8 mouse cellular contexts compared by ENCODE assay signal in genomic region chr4:147918459-147919121, GRCm38 (mm10). TPM values are rescaled to one million over a fixed set of nuclear protein-coding genes. Genes with fewer than 3 reads are reported as not detected.
DNase-seq lines count a peak whose midpoint lies in the region; ATAC-seq and TF ChIP-seq lines count a peak whose summit lies in the region.

No protein-coding gene starts in this region.

- peak; percentile 27; the same call in 1 of the 2 replicates for ATAC-seq in midbrain, embryonic 12.5 days (ENCODE audit: low FRiP score, low read depth)
- no peak for ATAC-seq in midbrain, embryonic 15.5 days (replicated peaks)
- ATAC-seq in hindbrain, postnatal 0 days = peak; percentile 30; the same call in 1 of the 2 replicates
- peak; percentile 57 for ATAC-seq in liver, embryonic 11.5 days (replicated peaks; ENCODE audit: low FRiP score)

- 0 out of 2 replicates have a peak, but pooled peaks have one; percentile 13 for TF ChIP-seq CTCF in bone marrow, adult 2 months (IDR thresholded peaks at IDR 0.05; ENCODE audit: control insufficient read depth, insufficient read depth, low read length)
- TF ChIP-seq CTCF in hindbrain, postnatal 0 days (IDR thresholded peaks at IDR 0.05; ENCODE audit: low read depth) = peak; percentile 71

- 0 out of 2 replicates have a peak, but pooled peaks cover 5% of the 10 kb centered on the region for H3K36me3 ChIP-seq in midbrain, embryonic 12.5 days
- no peaks in the 10 kb centered on the region for H3K36me3 ChIP-seq in midbrain, embryonic 15.5 days (replicated peaks)
- no peaks in the 10 kb centered on the region for H3K36me3 ChIP-seq in hindbrain, postnatal 0 days (ENCODE audit: insufficient read depth, low read length)
- peaks cover 4% of the 10 kb centered on the region; the same call in 1 of the 2 replicates for H3K36me3 ChIP-seq in liver, embryonic 11.5 days (ENCODE audit: control insufficient read depth, insufficient read depth, low read length)

- no peak overlapping the region for H3K4me2 ChIP-seq in midbrain, embryonic 12.5 days (replicated peaks)
- H3K4me2 ChIP-seq in midbrain, embryonic 15.5 days = no peak overlapping the region
- H3K4me2 ChIP-seq in hindbrain, postnatal 0 days (ENCODE audit: low read depth, low read length) = no peak overlapping the region
- H3K4me2 ChIP-seq in liver, embryonic 11.5 days = no peak overlapping the region

- H3K4me3 ChIP-seq in midbrain, embryonic 12.5 days = no peak overlapping the region
- H3K4me3 ChIP-seq in midbrain, embryonic 15.5 days = no peak overlapping the region
- no peak overlapping the region for H3K4me3 ChIP-seq in bone marrow, adult 2 months (replicated peaks; ENCODE audit: control insufficient read depth, low read depth, low read length)
- no peak overlapping the region for H3K4me3 ChIP-seq in hindbrain, postnatal 0 days (ENCODE audit: low read length)
- H3K4me3 ChIP-seq in liver, embryonic 11.5 days (ENCODE audit: low read depth, low read length) = no peak overlapping the region

- no peak overlapping the region for H3K27ac ChIP-seq in midbrain, embryonic 12.5 days (replicated peaks)
- no peak overlapping the region for H3K27ac ChIP-seq in midbrain, embryonic 15.5 days
- no peak overlapping the region for H3K27ac ChIP-seq in bone marrow, adult 2 months (ENCODE audit: control insufficient read depth, insufficient read depth, low read depth, low read length, poor library complexity)
- H3K27ac ChIP-seq in hindbrain, postnatal 0 days = no peak overlapping the region
- H3K27ac ChIP-seq in liver, embryonic 11.5 days (ENCODE audit: low read depth, low read length) = no peak overlapping the region

- no peaks in the 10 kb centered on the region for H3K9me3 ChIP-seq in midbrain, embryonic 12.5 days
- no peaks in the 10 kb centered on the region for H3K9me3 ChIP-seq in midbrain, embryonic 15.5 days
- H3K9me3 ChIP-seq in hindbrain, postnatal 0 days (ENCODE audit: low read length) = no peaks in the 10 kb centered on the region
- H3K9me3 ChIP-seq in liver, embryonic 11.5 days (ENCODE audit: control insufficient read depth, low read length) = no peaks in the 10 kb centered on the region

- no peak for TF ChIP-seq POLR2A in bone marrow, adult 2 months (IDR thresholded peaks at IDR 0.05; ENCODE audit: borderline replicate concordance, control insufficient read depth, low read depth, low read length)

- WGBS in midbrain, embryonic 12.5 days = 64% methylated on average over 7 of the region's 7 CpGs
- 57% methylated on average over 7 of the region's 7 CpGs for WGBS in midbrain, embryonic 15.5 days
- 48% methylated on average over 7 of the region's 7 CpGs for WGBS in bone marrow, adult 2 months
- 59% methylated on average over 7 of the region's 7 CpGs for WGBS in hindbrain, postnatal 0 days
- 58% methylated on average over 7 of the region's 7 CpGs for WGBS in liver, embryonic 11.5 days

- no peak overlapping the region for H3K9ac ChIP-seq in midbrain, embryonic 12.5 days (replicated peaks)
- no peak overlapping the region for H3K9ac ChIP-seq in midbrain, embryonic 15.5 days
- no peak overlapping the region for H3K9ac ChIP-seq in hindbrain, postnatal 0 days (replicated peaks; ENCODE audit: low read length)
- no peak overlapping the region for H3K9ac ChIP-seq in liver, embryonic 11.5 days (ENCODE audit: low read depth, low read length)

- H3K27me3 ChIP-seq in midbrain, embryonic 12.5 days = no peaks in the 10 kb centered on the region
- H3K27me3 ChIP-seq in midbrain, embryonic 15.5 days (replicated peaks) = no peaks in the 10 kb centered on the region
- no peaks in the 10 kb centered on the region for H3K27me3 ChIP-seq in hindbrain, postnatal 0 days (ENCODE audit: insufficient read depth, low read length)
- H3K27me3 ChIP-seq in liver, embryonic 11.5 days (replicated peaks; ENCODE audit: control insufficient read depth, insufficient read depth, low read length) = no peaks in the 10 kb centered on the region

- DNase-seq in cerebellum, postnatal 10 days = peak; percentile 69 to 78
- no peak for DNase-seq in cerebellum, adult 9-11 months
- peak; percentile 58 for DNase-seq in hindbrain, postnatal 0 days (ENCODE audit: low spot score)
- DNase-seq in liver, embryonic 11.5 days (ENCODE audit: low spot score) = no peak
- peak; percentile 80 for DNase-seq in retina, embryonic 14.5 days (ENCODE audit: low spot score)

- H3K4me1 ChIP-seq in midbrain, embryonic 12.5 days = no peaks in the 10 kb centered on the region
- no peaks in the 10 kb centered on the region for H3K4me1 ChIP-seq in midbrain, embryonic 15.5 days
- no peaks in the 10 kb centered on the region; the same call in 1 of the 2 replicates for H3K4me1 ChIP-seq in bone marrow, adult 2 months (ENCODE audit: control insufficient read depth, insufficient read depth, low read length)
- H3K4me1 ChIP-seq in hindbrain, postnatal 0 days (ENCODE audit: insufficient read depth, low read length) = no peaks in the 10 kb centered on the region
- no peaks in the 10 kb centered on the region for H3K4me1 ChIP-seq in liver, embryonic 11.5 days (replicated peaks; ENCODE audit: control insufficient read depth, insufficient read depth, low read length)

RNA-seq across cellular contexts. Expression of gene Mfn2, which starts 14.1 kb away (rescaled TPM):
- 65.1 and 65.4 TPM in 2 replicates for polyA plus RNA-seq in midbrain, embryonic 12.5 days (2016; fragmentation: Nextera tagmentation; extraction: Ambion mirVana)
- polyA plus RNA-seq in midbrain, embryonic 15.5 days (2015; fragmentation: Nextera tagmentation; extraction: Ambion mirVana) = 101 and 104 TPM in 2 replicates
- 12.1 and 23.5 TPM in 2 replicates for polyA plus RNA-seq in bone marrow, adult 2 months (2011; ENCODE audit: insufficient read depth, insufficient read length, low replicate concordance, missing spikeins)
- 86.1 and 88.6 TPM in 2 replicates for total RNA-seq in hindbrain, postnatal 0 days (2014; rRNA removed)
- polyA plus RNA-seq in hindbrain, postnatal 0 days (2015; fragmentation: Nextera tagmentation; extraction: Ambion mirVana) = 84.9 and 86.8 TPM in 2 replicates
- polyA plus RNA-seq in liver, embryonic 11.5 days (2014; fragmentation: Nextera tagmentation; extraction: Ambion mirVana) = 36.0 and 37.6 TPM in 2 replicates

RNA-seq across cellular contexts. Expression of gene Plod1, which starts 18.0 kb away (rescaled TPM):
- polyA plus RNA-seq in midbrain, embryonic 12.5 days (2016; fragmentation: Nextera tagmentation; extraction: Ambion mirVana) = 25.1 and 27.2 TPM in 2 replicates
- 20.2 and 22.7 TPM in 2 replicates for polyA plus RNA-seq in midbrain, embryonic 15.5 days (2015; fragmentation: Nextera tagmentation; extraction: Ambion mirVana)
- polyA plus RNA-seq in bone marrow, adult 2 months (2011; ENCODE audit: insufficient read depth, insufficient read length, low replicate concordance, missing spikeins) = 5.6 and 10.2 TPM in 2 replicates
- total RNA-seq in hindbrain, postnatal 0 days (2014; rRNA removed) = 30.0 and 46.2 TPM in 2 replicates
- polyA plus RNA-seq in hindbrain, postnatal 0 days (2015; fragmentation: Nextera tagmentation; extraction: Ambion mirVana) = 22.6 and 22.8 TPM in 2 replicates
- 32.6 and 33.9 TPM in 2 replicates for polyA plus RNA-seq in liver, embryonic 11.5 days (2014; fragmentation: Nextera tagmentation; extraction: Ambion mirVana)

RNA-seq across cellular contexts. Expression of gene 2510039O18Rik, which starts 22.1 kb away (rescaled TPM):
- 21.2 and 26.1 TPM in 2 replicates for polyA plus RNA-seq in midbrain, embryonic 12.5 days (2016; fragmentation: Nextera tagmentation; extraction: Ambion mirVana)
- 12.8 and 16.5 TPM in 2 replicates for polyA plus RNA-seq in midbrain, embryonic 15.5 days (2015; fragmentation: Nextera tagmentation; extraction: Ambion mirVana)
- 12.4 and 19.6 TPM in 2 replicates for polyA plus RNA-seq in bone marrow, adult 2 months (2011; ENCODE audit: insufficient read depth, insufficient read length, low replicate concordance, missing spikeins)
- total RNA-seq in hindbrain, postnatal 0 days (2014; rRNA removed) = 62.9 and 70.9 TPM in 2 replicates
- polyA plus RNA-seq in hindbrain, postnatal 0 days (2015; fragmentation: Nextera tagmentation; extraction: Ambion mirVana) = 10.3 and 11.0 TPM in 2 replicates
- 18.6 and 19.2 TPM in 2 replicates for polyA plus RNA-seq in liver, embryonic 11.5 days (2014; fragmentation: Nextera tagmentation; extraction: Ambion mirVana)

RNA-seq across cellular contexts. Expression of gene Fv1, which starts 49.8 kb away (rescaled TPM):
- 15.8 and 16.9 TPM in 2 replicates for polyA plus RNA-seq in midbrain, embryonic 12.5 days (2016; fragmentation: Nextera tagmentation; extraction: Ambion mirVana)
- polyA plus RNA-seq in midbrain, embryonic 15.5 days (2015; fragmentation: Nextera tagmentation; extraction: Ambion mirVana) = 9.5 and 9.7 TPM in 2 replicates
- polyA plus RNA-seq in bone marrow, adult 2 months (2011; ENCODE audit: insufficient read depth, insufficient read length, low replicate concordance, missing spikeins) = 2.1 and 3.3 TPM in 2 replicates
- total RNA-seq in hindbrain, postnatal 0 days (2014; rRNA removed) = 3.2 and 5.6 TPM in 2 replicates
- polyA plus RNA-seq in hindbrain, postnatal 0 days (2015; fragmentation: Nextera tagmentation; extraction: Ambion mirVana) = 3.7 and 4.3 TPM in 2 replicates
- polyA plus RNA-seq in liver, embryonic 11.5 days (2014; fragmentation: Nextera tagmentation; extraction: Ambion mirVana) = 7.0 and 7.7 TPM in 2 replicates

RNA-seq across cellular contexts. Expression of gene Miip, which starts 50.0 kb away (rescaled TPM):
- 53.2 and 61.8 TPM in 2 replicates for polyA plus RNA-seq in midbrain, embryonic 12.5 days (2016; fragmentation: Nextera tagmentation; extraction: Ambion mirVana)
- 43.3 and 48.3 TPM in 2 replicates for polyA plus RNA-seq in midbrain, embryonic 15.5 days (2015; fragmentation: Nextera tagmentation; extraction: Ambion mirVana)
- polyA plus RNA-seq in bone marrow, adult 2 months (2011; ENCODE audit: insufficient read depth, insufficient read length, low replicate concordance, missing spikeins) = 88.5 and 129 TPM in 2 replicates
- 33.5 and 34.3 TPM in 2 replicates for total RNA-seq in hindbrain, postnatal 0 days (2014; rRNA removed)
- polyA plus RNA-seq in hindbrain, postnatal 0 days (2015; fragmentation: Nextera tagmentation; extraction: Ambion mirVana) = 35.1 and 36.0 TPM in 2 replicates
- polyA plus RNA-seq in liver, embryonic 11.5 days (2014; fragmentation: Nextera tagmentation; extraction: Ambion mirVana) = 40.7 and 47.4 TPM in 2 replicates

Comparison
In these comparisons a context has a peak if more than half of its experiments do, and no peak if none do; other contexts are left out.
1. DNase-seq: peak in cerebellum, postnatal 10 days (2 of 2), hindbrain, postnatal 0 days (single experiment) and retina, embryonic 14.5 days (single experiment); none in cerebellum, adult 9-11 months (single experiment) and liver, embryonic 11.5 days (single experiment).